Mouse (Mus musculus) CH12.LX (cell line): ENCODE results near the gene Glt1d1. TPM values are rescaled to one million over a fixed set of nuclear protein-coding genes. Genes with fewer than 3 reads are reported as not detected.

ENCODE experiments used
- DNase-seq: peaks from one replicate; pipeline ENCODE4 v3.0.0-alpha.2; 2013; ENCODE audit errors: extremely low read depth
- H3K27ac ChIP-seq: 2 replicates; pipeline ENCODE4 v1.5.1; 2012; ENCODE audit warnings: low read depth, mild to moderate bottlenecking, control low read depth, moderate library complexity; ENCODE audit not compliant: insufficient read depth
- H3K27me3 ChIP-seq: replicated peaks from 2 replicates; pipeline ENCODE3; 2012; ENCODE audit warnings: inconsistent platforms
- H3K36me3 ChIP-seq, 2 experiments: replicated peaks in 1 of 2; 2 replicates each; pipeline versions ENCODE3 to v1.6.1; 2012; ENCODE audit warnings: inconsistent platforms in 1 of 2, low read length in 1 of 2, mild to moderate bottlenecking in 1 of 2, mixed read lengths in 1 of 2, moderate library complexity in 1 of 2; ENCODE audit not compliant: control insufficient read depth in 1 of 2, insufficient read depth in 1 of 2
- H3K4me1 ChIP-seq, 2 experiments: 2 replicates each; pipeline ENCODE4 v1.6.1; 2012; ENCODE audit warnings: inconsistent platforms in 1 of 2, moderate library complexity in 1 of 2; ENCODE audit not compliant: insufficient read depth in 2 of 2, control insufficient read depth in 1 of 2
- H3K4me2 ChIP-seq: 2 replicates; pipeline ENCODE4 v1.6.1; 2012; ENCODE audit warnings: low read depth, mild to moderate bottlenecking, control low read depth; ENCODE audit not compliant: poor library complexity, insufficient read depth, severe bottlenecking
- H3K4me3 ChIP-seq, 3 experiments: fragments of 150-350 bp in 1 of 3; sonication (generic) in 1 of 3; replicated peaks in 1 of 3; 2 replicates each; pipeline versions ENCODE3 to v1.5.1; 2011 to 2012; ENCODE audit warnings: low read depth in 2 of 3, low read length in 2 of 3, mild to moderate bottlenecking in 2 of 3, moderate library complexity in 2 of 3, control low read depth in 1 of 3, improper control_type of control experiment in 1 of 3, inconsistent platforms in 1 of 3, mixed read lengths in 1 of 3; ENCODE audit not compliant: poor library complexity in 1 of 3
- H3K79me2 ChIP-seq: replicated peaks from 2 replicates; pipeline ENCODE4 v1.6.1; 2012; ENCODE audit warnings: mild to moderate bottlenecking, moderate library complexity; ENCODE audit not compliant: control insufficient read depth, poor library complexity, insufficient read depth, severe bottlenecking; ENCODE audit errors: extremely low read depth
- H3K9ac ChIP-seq: 2 replicates; pipeline ENCODE4 v1.6.1; 2012; ENCODE audit warnings: low read depth, mild to moderate bottlenecking, control low read depth, moderate library complexity; ENCODE audit not compliant: insufficient read depth
- H3K9me3 ChIP-seq: replicated peaks from 2 replicates; pipeline ENCODE3; 2012; ENCODE audit warnings: low read length, inconsistent platforms, mixed read lengths
- BHLHE40 ChIP-seq: IDR thresholded peaks from 2 replicates; pipeline ENCODE4 v1.6.1; 2011; ENCODE audit warnings: mild to moderate bottlenecking, low read depth, low read length, improper control_type of control experiment
- CHD2 ChIP-seq: IDR thresholded peaks from 2 replicates; pipeline ENCODE4 v1.6.1; 2011; ENCODE audit warnings: low read length, improper control_type of control experiment
- CTCF ChIP-seq, 2 experiments: IDR thresholded peaks in 1 of 2; conservative IDR thresholded peaks in 1 of 2; 2 replicates each; pipeline ENCODE4 v1.5.1; 2011 to 2012; ENCODE audit warnings: low read depth in 2 of 2, low read length in 2 of 2, improper control_type of control experiment in 1 of 2, inconsistent platforms in 1 of 2, mild to moderate bottlenecking in 1 of 2, moderate library complexity in 1 of 2
- ETS1 ChIP-seq: conservative IDR thresholded peaks from 2 replicates; pipeline ENCODE4 v1.6.1; 2012; ENCODE audit warnings: low read depth, mild to moderate bottlenecking, inconsistent platforms, low read length, improper control_type of control experiment, moderate library complexity
- HCFC1 ChIP-seq: IDR thresholded peaks from 2 replicates; pipeline ENCODE4 v1.6.1; 2012; ENCODE audit warnings: low read depth, mild to moderate bottlenecking, inconsistent platforms, low read length, improper control_type of control experiment
- IRF4 ChIP-seq: IDR thresholded peaks from 2 replicates; pipeline ENCODE4 v1.6.1; 2014; ENCODE audit warnings: low read depth, mild to moderate bottlenecking, inconsistent platforms, low read length, improper control_type of control experiment
- JUND ChIP-seq: conservative IDR thresholded peaks from 2 replicates; pipeline ENCODE4 v1.6.1; 2011; ENCODE audit warnings: low read depth, low read length, improper control_type of control experiment
- KAT2A ChIP-seq: IDR thresholded peaks from 2 replicates; pipeline ENCODE4 v1.6.1; 2012; ENCODE audit warnings: low read length, improper control_type of control experiment, inconsistent platforms; ENCODE audit not compliant: insufficient replicate concordance
- MAFK ChIP-seq: IDR thresholded peaks from 2 replicates; pipeline ENCODE4 v1.6.1; 2011; ENCODE audit warnings: low read length, improper control_type of control experiment; ENCODE audit not compliant: insufficient replicate concordance
- MAX ChIP-seq: IDR thresholded peaks from 2 replicates; pipeline ENCODE4 v1.6.1; 2011; ENCODE audit warnings: low read length, improper control_type of control experiment
- MAZ ChIP-seq: IDR thresholded peaks from 2 replicates; pipeline ENCODE4 v1.6.1; 2012; ENCODE audit warnings: low read depth, mild to moderate bottlenecking, inconsistent platforms, low read length, improper control_type of control experiment, moderate library complexity
- MEF2A ChIP-seq: IDR thresholded peaks from 2 replicates; pipeline ENCODE4 v1.6.1; 2014; ENCODE audit warnings: low read depth, mild to moderate bottlenecking, inconsistent platforms, low read length, improper control_type of control experiment, borderline replicate concordance
- MYC ChIP-seq: IDR thresholded peaks from 2 replicates; pipeline ENCODE4 v1.6.1; 2011; ENCODE audit warnings: low read depth, mild to moderate bottlenecking, improper control_type of control experiment, low read length
- NELFE ChIP-seq: IDR thresholded peaks from 2 replicates; pipeline ENCODE4 v1.6.1; 2011; ENCODE audit warnings: low read depth, low read length, improper control_type of control experiment
- PAX5 ChIP-seq: IDR thresholded peaks from 2 replicates; pipeline ENCODE4 v1.6.1; 2012; ENCODE audit warnings: low read length, inconsistent platforms, mixed read lengths
- POLR2A ChIP-seq: IDR thresholded peaks from 2 replicates; pipeline ENCODE4 v1.6.1; 2011; ENCODE audit warnings: low read depth, mild to moderate bottlenecking, improper control_type of control experiment, low read length
- POLR2AphosphoS2 ChIP-seq: IDR thresholded peaks from 2 replicates; pipeline ENCODE4 v1.6.1; 2011; ENCODE audit warnings: low read depth, low read length, improper control_type of control experiment
- RAD21 ChIP-seq: IDR thresholded peaks from 2 replicates; pipeline ENCODE4 v1.6.1; 2011; ENCODE audit warnings: low read depth, mild to moderate bottlenecking, low read length, improper control_type of control experiment, moderate library complexity
- RCOR1 ChIP-seq: conservative IDR thresholded peaks from 2 replicates; pipeline ENCODE4 v1.6.1; 2012; ENCODE audit warnings: low read depth, mild to moderate bottlenecking, inconsistent platforms, low read length, improper control_type of control experiment
- SMC3 ChIP-seq: IDR thresholded peaks from 2 replicates; pipeline ENCODE4 v1.6.1; 2011; ENCODE audit warnings: low read depth, low read length, improper control_type of control experiment
- TBP ChIP-seq: conservative IDR thresholded peaks from 2 replicates; pipeline ENCODE4 v1.6.1; 2011; ENCODE audit warnings: low read depth, low read length, improper control_type of control experiment
- TCF12 ChIP-seq: IDR thresholded peaks from 2 replicates; pipeline ENCODE4 v1.6.1; 2014; ENCODE audit warnings: low read depth, mild to moderate bottlenecking, inconsistent platforms, low read length, improper control_type of control experiment
- UBTF ChIP-seq: IDR thresholded peaks from 2 replicates; pipeline ENCODE4 v1.6.1; 2012; ENCODE audit warnings: low read depth, mild to moderate bottlenecking, inconsistent platforms, low read length, improper control_type of control experiment, moderate library complexity
- USF1 ChIP-seq: IDR thresholded peaks from 2 replicates; pipeline ENCODE4 v1.6.1; 2014; ENCODE audit warnings: low read depth, mild to moderate bottlenecking, inconsistent platforms, low read length, improper control_type of control experiment
- USF2 ChIP-seq: conservative IDR thresholded peaks from 2 replicates; pipeline ENCODE4 v1.6.1; 2011; ENCODE audit warnings: low read depth, low read length, improper control_type of control experiment
- ZKSCAN1 ChIP-seq: IDR thresholded peaks from 2 replicates; pipeline ENCODE4 v1.6.1; 2012; ENCODE audit warnings: low read depth, inconsistent platforms, low read length, improper control_type of control experiment, borderline replicate concordance
- ZMIZ1 ChIP-seq: IDR thresholded peaks from 2 replicates; pipeline ENCODE4 v1.6.1; 2012; ENCODE audit warnings: low read depth, mild to moderate bottlenecking, inconsistent platforms, low read length, improper control_type of control experiment
- ZNF384 ChIP-seq: IDR thresholded peaks from 2 replicates; pipeline ENCODE4 v1.6.1; 2012; ENCODE audit warnings: low read depth, low read length, improper control_type of control experiment, inconsistent platforms
- dilution Hi-C: fragments of 300-500 bp; cut with MboI; formaldehyde crosslinking; loops from 2 replicates; pipeline ENCODE4 v1.14.3; 2020; ENCODE audit warnings: low sequenced_read_pairs; ENCODE audit not compliant: extremely low pct_unique_long_range_greater_than_20kb, extremely low pct_ligation_motif_present
- in situ Hi-C: fragments of 300-500 bp; cut with MboI; formaldehyde crosslinking; loops from 3 replicates; pipeline ENCODE4 v1.14.3; 2019; ENCODE audit warnings: low sequenced_read_pairs, low pct_ligation_motif_present, low pct_unique_long_range_greater_than_20kb, mixed read lengths
- polyA plus RNA-seq: library from polyadenylated mRNA; unstranded; fragments of >175 nt; gene quantifications from 2 replicates; pipeline ENCODE4 v1.2.1, GENCODE M21; 2012; ENCODE audit warnings: low read depth; ENCODE audit not compliant: insufficient read length
- total RNA-seq, 2 experiments: library from RNA; depleted of rRNA; stranded (reverse); fragments of 300-350 nt in 1 of 2; fragments of >200 nt in 1 of 2; gene quantifications; 2 replicates each; pipeline ENCODE4 v1.2.3; 2012 to 2014

Glt1d1 gene
- total and polyA plus RNA-seq, 3 experiments: 0.21 to 0.25 TPM; not detected in 1

DNA sequence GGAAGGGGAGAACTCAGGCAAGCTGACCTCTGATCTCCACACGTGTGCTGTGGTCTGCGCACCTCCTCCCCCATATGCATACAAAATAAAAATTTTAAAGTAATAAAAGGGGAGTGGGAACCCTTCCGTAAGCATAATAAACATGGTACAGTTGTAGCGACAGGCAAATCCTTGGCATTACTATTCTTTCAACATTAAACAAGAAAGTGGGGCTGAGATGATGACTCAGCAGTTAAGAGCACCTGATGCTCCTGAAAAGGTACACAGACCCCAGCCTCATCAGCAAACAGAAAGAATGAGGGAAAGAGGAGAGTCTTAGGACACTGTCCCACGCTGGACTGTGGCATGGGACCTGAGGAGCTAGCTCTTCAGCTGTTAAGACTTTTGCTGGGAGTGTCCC, 29.1 kb upstream of the Glt1d1 start:
- no peak for TF ChIP-seq USF2
- peak; percentile 81; the same call in 1 of the 2 replicates for TF ChIP-seq MAFK
- no peak for TF ChIP-seq RCOR1
- TF ChIP-seq ZMIZ1: no peak
- no peak for TF ChIP-seq CTCF (conservative IDR thresholded peaks at IDR 0.05 in 1 of 2, IDR thresholded peaks at IDR 0.05 in 1 of 2; ENCODE audit: low read depth in 2 of 2, low read length in 2 of 2)
- TF ChIP-seq USF1: no peak
- no peak for TF ChIP-seq ETS1
- H3K9ac ChIP-seq: no peak overlapping the region
- H3K4me3 ChIP-seq: no peak overlapping the region
- dilution Hi-C loops: no loop called here
- no peak for DNase-seq
- H3K4me2 ChIP-seq: no peak overlapping the region
- in situ Hi-C loops: loop anchor here (5.0 to 25.0 kb wide), 2 partner anchors 39 to 1409 kb away; partner anchors contain the start of genes Ran and Stx2
- H3K9me3 ChIP-seq: no peaks in the 10 kb centered on the region
- peaks cover 0 to 16% of the 10 kb centered on the region in 2 experiments; a peak in 2 of 4 replicates for H3K4me1 ChIP-seq
- peaks cover 86 to 97% of the 10 kb centered on the region in 2 experiments for H3K36me3 ChIP-seq
- no peaks in the 10 kb centered on the region for H3K27me3 ChIP-seq
- no peak overlapping the region for H3K27ac ChIP-seq
- peaks cover 47% of the 10 kb centered on the region for H3K79me2 ChIP-seq

DNA sequence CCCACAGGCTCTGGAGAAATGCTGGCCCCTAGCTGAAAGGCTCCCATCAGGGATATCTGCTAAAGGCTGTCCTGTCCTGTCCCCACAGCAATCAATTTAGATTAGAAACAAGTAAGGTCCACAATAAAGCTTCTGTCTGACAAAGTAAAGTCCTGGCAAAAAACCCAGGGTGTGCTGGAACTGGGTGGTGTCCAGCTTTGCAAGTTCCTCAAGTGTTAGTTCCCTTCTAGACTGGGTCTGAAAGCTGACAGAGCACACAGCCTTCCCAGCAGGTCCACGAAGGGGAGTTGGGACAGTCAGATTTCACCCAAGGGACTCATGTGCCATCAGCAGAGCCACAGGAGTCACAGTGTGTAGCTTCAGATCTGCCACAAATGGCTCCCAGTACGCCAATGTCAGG, 24.6 kb upstream of the Glt1d1 start:
- Histone ChIP-seq H3K27ac (no peak overlapping the region), H3K79me2 (peaks cover 89% of the 10 kb centered on the region)

GRCm38 (mm10) chr5:127609191-127609714, 22.8 kb upstream of the Glt1d1 start:
- dilution Hi-C loops: no loop called here
- Histone ChIP-seq H3K9me3 (no peaks in the 10 kb centered on the region), H3K4me3 (no peak overlapping the region), H3K36me3 (peaks cover 37 to 65% of the 10 kb centered on the region in 2 experiments), H3K27me3 (no peaks in the 10 kb centered on the region), H3K4me2 (no peak overlapping the region), H3K4me1 (peaks cover 19 to 64% of the 10 kb centered on the region in 2 experiments), H3K9ac (no peak overlapping the region), H3K27ac (no peak overlapping the region), H3K79me2 (peaks cover 97% of the 10 kb centered on the region)
- no peak for DNase-seq
- TF ChIP-seq JUND: no peak
- TF ChIP-seq POLR2A: no peak
- TF ChIP-seq NELFE: no peak
- TF ChIP-seq TBP: no peak
- TF ChIP-seq UBTF: no peak
- no peak for TF ChIP-seq RCOR1
- TF ChIP-seq ZKSCAN1: no peak
- no peak for TF ChIP-seq POLR2AphosphoS2
- no peak for TF ChIP-seq TCF12
- no peak for TF ChIP-seq MAX
- no peak for TF ChIP-seq RAD21
- no peak for TF ChIP-seq MEF2A
- no peak for TF ChIP-seq MAFK
- no peak for TF ChIP-seq BHLHE40
- no peak for TF ChIP-seq KAT2A
- no peak for TF ChIP-seq USF2
- in situ Hi-C loops: loop anchor here (25.0 kb wide), 1 partner anchor 1403 kb away; the partner anchor contains the start of genes Ran and Stx2

More for the DNA sequence above, 24.6 kb upstream of the Glt1d1 start:
- peaks cover 53 to 74% of the 10 kb centered on the region in 2 experiments for H3K36me3 ChIP-seq
- H3K9ac ChIP-seq: no peak overlapping the region
- DNase-seq: no peak
- dilution Hi-C loops (no loop called here), in situ Hi-C loops (loop anchor here (25.0 kb wide), 1 partner anchor 1405 kb away; the partner anchor contains the start of genes Ran and Stx2)
- peaks cover 13 to 48% of the 10 kb centered on the region in 2 experiments for H3K4me1 ChIP-seq
- no peaks in the 10 kb centered on the region for H3K9me3 ChIP-seq
- no peaks in the 10 kb centered on the region for H3K27me3 ChIP-seq
- H3K4me3 ChIP-seq: no peak overlapping the region
- TF ChIP-seq ETS1: no peak
- TF ChIP-seq CHD2: no peak
- no peak for TF ChIP-seq MYC
- TF ChIP-seq USF2: no peak
- TF ChIP-seq MAX: no peak
- no peak for TF ChIP-seq MAFK
- TF ChIP-seq UBTF: no peak
- no peak for TF ChIP-seq SMC3
- TF ChIP-seq PAX5: no peak
- TF ChIP-seq TCF12: no peak
- TF ChIP-seq MAZ: no peak
- TF ChIP-seq HCFC1: no peak
- TF ChIP-seq IRF4: no peak
- TF ChIP-seq ZNF384: no peak
- H3K4me2 ChIP-seq: no peak overlapping the region
